Mouse (Mus musculus): Measurements from ENCODE around the gene Crtam.

The Crtam gene

DNA sequence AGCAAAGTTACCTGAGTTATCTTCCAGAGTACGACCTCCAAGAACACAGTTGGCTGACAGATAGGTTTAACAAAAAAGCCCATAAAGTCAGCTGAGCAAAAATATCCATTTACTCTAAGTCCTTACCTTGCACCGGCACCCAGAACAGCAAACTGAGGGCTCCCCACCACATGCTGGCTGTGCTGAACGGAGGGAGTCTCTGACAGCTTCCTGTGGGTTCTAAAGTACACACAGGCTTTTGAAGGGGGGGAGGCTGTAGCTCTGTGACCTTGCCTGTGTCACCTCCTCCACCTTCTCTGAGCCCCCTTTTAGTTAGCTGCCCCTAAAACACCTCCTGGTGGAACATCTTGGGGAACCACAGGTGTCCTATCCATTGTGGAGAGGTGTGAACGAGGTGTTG, at the start of gene Crtam:
Gene Crtam (minus strand): TSS at position 214 of the 400 bp plus-strand sequence.
- DNase-seq (ENCODE audit: low read depth, low spot score): no peak

DNA sequence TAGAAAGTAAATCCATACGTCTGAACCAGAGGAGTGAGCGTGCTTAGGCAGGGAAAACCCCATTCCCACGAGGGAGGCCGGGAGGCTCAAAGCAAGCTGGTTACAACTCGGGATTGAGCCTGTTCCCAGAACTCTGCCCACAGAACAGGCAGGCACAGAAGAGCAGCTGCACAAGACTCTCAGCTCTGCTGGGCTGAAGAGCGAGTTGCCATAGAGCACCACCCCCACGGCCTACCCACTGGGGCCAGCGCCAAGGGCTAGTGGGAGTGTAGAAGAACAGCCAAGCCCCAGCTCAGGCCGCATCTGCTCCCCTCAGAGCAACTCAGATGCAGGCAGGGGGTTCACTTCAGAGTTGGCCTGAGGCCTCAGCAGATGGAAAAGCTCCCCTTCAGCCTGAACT, 49.7 kb upstream of the Crtam start:
- DNase-seq (ENCODE audit: low read depth, low spot score): no peak

DNA sequence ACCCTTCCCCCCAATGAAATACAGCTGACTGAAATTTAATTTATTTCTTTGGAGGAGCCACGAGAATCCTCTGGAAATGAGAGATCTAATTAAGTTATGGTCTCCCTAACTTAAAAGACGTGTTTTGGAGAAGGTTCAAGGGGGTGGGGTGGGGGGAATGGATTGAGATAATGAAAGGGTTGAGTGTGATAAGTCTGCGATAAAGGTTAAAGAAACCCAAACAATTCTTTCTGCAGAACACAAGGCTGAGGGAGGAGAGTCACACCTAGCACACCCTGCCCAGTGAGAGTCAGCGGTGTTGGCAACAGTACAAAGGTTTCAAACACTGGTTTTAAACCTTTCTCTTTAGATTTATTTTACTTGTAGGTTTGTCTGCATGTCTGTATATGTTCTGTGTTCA, 49.0 kb upstream of the Crtam start:
- no peak for DNase-seq (ENCODE audit: low read depth, low spot score)

DNA sequence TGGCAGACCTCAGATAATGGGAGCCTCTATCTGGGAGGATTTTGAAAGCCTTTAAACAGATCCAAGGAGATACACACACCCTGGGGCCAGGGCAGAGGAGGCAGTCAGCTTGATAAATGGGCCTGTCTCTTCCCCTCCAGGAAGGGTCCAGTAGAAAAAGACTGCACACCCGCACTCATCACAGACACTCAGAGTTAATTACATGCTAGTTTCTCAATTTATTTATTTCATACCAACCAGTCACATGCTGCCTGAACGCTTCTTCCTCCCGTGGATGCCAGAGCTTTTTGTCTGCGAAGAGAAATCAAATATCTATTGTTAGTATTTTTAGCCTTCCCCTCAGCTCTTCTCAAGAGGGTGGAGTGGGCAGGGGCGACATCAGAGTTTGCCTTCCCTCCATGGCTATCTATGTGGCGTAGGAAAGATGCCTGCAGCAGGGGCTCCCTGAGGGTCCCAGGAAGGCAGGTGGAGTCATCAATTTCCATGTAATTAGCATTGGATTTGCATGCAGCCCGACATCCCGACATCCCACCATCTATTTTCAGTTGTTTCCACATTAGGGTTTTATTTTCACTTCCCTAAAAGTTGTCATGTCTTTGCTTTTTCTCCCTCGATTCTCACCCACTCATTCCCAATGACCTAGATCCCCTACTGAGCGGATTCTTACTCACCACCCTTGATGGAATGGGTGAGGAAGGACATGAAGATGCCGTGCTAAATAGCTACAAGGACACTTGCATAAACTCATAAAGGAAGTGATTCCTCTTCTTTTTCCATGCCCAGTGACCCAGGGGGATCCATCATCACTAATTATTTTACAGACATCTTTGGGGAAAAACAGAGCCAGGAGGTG, 46.9 kb upstream of the Crtam start:
- no peak for DNase-seq (ENCODE audit: low read depth, low spot score)

DNA sequence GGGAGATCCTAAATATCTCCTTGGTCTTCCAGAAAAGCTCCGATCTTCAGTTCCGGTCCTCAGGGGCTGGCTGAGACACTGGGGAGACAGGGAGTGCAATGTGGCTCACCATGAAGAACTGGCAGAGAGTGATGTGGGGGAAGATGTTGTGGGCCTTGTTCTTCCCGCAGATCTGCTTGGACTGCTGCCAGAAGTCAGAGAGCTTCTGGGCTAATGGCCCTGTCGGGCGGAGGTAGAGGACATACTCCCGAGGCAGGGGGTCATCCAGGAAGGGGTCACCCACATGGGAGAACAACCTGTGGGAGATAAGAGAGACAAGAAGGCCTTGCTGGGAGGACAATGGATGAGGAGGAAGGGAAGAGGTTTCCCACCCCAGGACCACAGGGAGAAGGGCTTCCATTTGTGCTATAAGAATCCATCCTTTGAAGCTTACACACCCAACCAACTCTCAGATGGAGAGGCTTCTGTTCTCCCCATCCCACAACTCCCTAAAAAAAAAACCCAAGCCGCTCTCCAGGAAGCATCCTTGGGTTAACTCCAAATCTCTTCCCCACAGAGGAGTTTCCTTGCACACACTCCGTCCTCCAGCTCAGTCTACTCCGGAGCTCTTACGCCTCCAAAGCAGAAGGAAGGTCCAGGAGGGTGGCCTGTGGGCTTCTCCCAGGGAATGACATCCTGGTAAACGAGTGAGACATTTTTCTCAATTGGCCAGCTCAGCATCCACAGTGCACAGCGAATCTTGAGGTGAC, 46.1 kb upstream of the Crtam start:
- DNase-seq (ENCODE audit: low read depth, low spot score): no peak

DNA sequence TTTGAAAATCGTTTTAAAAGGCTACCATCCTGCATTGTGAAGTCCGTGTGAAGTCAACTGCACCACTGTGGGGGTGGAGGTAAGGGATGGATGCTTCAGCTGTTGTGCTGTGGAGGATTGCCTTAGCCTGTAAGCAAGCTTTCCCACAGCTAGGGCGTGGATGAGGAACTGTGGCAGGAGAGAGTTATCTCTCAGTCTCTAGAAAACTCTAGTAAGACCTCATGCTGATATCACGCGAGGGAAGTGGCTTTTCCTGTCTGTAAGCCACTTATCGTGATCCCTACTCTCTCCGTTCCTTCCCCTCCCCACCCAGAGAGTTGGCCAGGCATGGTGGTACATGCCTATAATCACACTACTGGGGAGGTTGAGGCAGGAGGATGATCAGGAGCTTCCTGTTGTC, 44.9 kb upstream of the Crtam start:
- no peak for DNase-seq (ENCODE audit: low read depth, low spot score)

DNA sequence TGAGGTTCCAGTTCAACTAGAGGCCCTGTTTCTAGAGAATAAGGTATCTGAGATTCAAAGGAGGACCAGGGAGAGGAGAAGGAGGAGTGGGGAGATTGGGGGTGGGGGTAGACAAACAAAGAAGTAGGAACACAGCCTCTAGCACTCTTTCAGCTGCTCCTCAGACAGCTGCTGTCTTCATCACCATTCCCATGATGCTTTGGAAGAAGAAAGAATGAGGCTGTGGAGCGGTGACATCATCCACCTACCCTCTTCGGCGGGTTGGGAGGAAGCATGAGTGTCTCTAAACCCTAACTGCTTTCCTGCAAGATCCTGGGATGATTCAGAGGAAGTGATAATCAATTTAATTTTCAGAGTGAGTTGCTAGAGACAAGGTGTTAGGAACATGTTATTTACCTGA, 44.4 kb upstream of the Crtam start:
- DNase-seq (ENCODE audit: low read depth, low spot score): no peak

DNA sequence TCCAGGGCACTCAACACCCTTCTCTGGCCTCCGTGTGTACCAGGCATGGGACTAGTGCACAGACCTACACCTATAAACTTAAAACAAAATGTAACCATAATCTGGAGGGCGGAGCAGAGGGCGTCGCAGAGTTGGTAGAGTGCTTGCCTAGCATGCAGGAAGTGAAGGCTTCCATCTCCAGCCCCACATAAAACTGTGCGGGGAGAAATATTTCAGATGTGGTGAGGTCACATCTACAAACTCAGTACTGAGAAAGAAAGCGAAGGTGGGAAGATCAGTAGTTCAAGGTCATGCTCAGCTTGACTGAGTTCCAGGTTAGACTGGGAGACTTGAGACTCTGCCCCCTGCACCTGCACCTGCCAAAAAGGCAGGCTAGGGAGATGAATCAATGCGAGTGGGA, 43.8 kb upstream of the Crtam start:
- DNase-seq (ENCODE audit: low read depth, low spot score): no peak

DNA sequence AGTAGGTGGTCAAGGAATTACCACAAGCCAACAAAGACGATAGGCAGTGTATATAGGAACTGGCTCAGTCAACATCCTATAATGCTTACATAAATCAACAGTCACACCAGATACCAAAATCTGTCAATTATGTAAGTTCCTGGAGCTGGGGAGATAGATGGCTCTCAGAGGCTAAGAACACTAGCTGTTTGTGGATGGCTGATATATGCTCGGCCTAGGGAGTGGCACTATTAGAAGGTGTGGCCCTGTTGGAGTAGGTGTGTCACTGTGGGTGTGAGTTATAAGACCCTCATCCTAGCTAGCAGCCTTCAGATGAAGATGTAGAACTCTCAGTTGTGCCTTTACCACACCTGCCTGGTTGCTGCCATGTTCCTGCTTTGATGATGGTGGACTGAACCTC, 43.2 kb upstream of the Crtam start:
- no peak for DNase-seq (ENCODE audit: low read depth, low spot score)

DNA sequence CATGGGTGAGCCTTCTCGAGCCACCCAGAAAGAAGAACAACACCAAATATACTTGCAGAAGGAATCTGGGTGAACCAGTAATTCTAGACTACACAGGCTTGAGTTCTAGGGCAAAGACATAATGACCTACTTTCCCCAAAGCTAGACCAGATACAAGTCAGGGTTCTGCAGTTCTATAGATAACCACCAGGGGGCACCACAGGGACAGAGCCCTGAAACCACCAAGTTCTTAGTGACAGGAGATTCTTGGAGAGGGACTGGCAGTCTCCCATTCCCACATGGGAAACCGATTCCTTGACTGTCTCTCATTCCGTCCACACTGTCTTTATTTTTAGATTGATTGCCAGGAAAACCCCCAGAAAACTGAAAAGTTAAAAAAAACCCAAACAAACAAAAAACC, 40.2 kb upstream of the Crtam start:
- peak; percentile 86 for DNase-seq (ENCODE audit: low read depth, low spot score)

DNA sequence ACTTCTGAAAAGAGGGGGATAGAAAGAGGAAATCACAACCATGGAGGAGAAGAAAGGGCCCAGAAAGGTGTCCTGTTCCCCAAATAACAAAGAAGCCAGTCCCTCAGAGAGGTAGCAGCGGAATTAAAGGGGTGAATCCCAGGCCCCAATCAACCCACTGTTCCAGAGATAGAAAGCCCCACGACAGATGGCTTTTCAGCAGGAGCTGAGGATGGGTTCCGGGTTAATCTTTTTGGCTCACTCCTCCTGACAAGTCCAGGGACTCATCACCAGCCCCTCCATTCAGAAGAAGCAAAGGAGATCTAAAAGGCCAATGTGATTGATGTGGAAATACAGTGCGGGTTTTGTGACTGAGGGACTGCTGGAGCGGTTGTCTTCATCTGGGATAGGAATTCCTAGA, 39.2 kb upstream of the Crtam start:
- DNase-seq (ENCODE audit: low read depth, low spot score): no peak

DNA sequence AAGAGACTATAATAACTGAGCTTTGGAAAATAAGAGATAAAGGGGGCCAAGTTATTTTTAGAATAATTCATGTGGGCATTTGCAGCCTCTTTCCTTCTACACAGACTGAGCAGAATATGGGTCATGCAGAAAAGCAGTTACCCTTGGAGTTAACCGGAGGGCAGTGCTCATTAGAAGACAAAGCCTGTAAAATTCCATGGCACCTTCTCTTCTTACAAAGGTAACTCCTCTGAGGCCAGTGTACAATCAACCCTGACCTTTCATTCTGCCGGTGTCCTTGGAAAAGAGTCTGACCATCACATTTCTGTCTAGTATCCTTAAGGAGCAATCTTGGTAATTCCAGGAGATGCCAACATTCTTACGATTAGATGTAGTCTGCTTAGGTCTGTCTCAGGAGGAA, 37.0 kb upstream of the Crtam start:
- DNase-seq (ENCODE audit: low read depth, low spot score): no peak

DNA sequence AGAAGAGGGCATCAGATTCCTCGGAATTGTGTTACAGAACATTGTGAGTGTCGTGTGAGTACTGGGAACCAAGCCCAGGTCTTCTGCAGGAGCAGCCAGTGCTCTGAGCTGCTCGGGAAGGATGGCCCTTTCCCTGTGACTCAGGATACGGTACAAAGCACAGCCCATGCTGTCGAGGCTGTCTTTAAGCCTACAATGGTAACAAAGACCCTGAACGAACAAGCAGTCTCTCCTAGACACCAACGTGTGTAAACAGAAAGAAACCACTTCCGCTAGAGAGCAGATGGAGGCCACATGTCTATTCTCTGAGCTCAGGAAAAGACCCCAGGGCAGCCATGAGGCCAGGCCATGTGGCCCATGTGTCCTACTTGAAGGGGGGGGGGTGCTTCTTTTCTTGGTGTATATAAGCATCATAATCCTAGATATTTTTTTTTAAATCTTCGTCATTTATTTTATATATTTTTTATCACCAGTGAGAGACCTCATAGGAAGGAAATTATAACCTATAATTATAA, 33.8 kb upstream of the Crtam start:
- peak; percentile 30 for DNase-seq (ENCODE audit: low read depth, low spot score)

DNA sequence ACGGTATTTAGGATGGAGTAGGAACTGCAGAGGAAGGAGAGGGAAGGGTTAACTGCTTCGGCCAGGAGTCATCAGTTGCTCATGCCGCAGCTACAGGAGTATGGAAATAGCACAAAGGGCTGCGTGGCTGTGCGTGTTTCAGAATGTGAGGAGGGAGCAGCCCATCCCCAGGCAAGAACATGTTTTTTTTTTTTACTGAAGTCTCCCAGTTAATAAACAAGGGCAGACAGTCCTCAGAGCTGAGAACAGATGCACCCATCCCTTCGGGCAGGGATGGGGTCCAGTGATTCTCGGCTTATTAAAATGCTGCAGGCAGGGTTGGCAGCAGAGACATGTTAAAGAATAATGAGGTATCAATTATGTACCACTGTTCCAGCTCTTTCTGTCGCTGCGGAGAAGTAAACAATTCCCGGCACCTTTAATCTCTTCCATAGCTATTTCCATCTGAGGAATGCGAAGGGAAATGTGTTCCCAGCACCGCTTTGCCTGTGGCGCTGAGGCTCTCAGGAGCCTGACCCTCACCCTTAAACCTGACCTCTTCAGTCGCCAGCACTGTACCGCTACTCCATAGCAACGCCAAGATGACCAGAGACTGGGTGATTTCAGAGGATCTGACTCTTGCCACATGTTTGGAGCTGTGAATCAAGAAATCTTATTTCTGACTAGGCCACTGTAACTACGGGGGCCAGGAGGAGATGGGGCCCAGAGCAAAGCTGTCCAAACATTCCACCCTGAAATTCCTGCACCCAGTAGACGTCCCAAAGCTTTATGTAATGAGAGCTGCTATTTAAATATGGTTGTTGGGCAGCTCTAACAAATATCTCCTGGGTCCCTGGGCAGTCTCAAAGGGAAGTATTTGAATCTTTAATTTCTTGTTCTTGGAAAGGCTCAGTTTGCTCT, 27.4 kb upstream of the Crtam start:
- DNase-seq (ENCODE audit: low read depth, low spot score): peak; percentile 37

DNA sequence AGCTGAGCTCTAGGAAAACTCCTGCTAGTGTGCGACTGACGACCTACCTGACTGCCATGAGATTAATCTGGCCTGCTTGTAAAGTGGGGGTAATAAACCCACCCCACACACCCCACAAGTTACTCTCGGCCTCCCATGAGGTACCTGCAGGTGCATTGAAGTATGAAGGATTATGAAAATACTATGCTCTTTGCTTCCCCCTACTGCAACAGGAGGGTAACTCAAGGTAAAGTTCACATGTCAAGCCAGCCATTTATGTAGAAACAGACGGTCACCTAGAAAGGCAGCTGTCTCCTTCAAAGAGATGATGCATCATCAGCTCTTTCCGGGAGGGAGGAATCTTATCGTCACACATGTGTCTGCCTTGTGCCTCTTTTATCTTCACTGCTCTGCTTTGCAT, 25.4 kb upstream of the Crtam start:
- DNase-seq (ENCODE audit: low read depth, low spot score): no peak

DNA sequence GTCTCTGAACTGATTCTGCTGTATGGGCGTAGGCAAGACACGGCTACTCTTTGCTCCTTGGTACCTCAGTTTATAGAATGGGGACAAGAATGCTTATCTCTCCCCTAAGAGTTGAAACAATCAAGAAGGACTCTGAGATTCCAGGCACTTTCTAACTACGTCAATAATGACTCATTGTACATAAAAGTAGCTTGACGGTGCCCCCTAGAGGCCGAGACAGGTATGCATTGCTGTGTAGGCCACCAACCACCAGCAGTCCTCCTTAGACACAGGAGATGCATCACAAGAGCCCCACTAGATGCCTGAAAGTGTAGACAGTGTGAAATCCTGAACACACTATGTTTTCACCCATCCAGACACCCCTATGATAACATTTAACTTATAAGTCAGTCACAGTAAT, 24.0 kb upstream of the Crtam start:
- peak; percentile 58 for DNase-seq (ENCODE audit: low read depth, low spot score)

DNA sequence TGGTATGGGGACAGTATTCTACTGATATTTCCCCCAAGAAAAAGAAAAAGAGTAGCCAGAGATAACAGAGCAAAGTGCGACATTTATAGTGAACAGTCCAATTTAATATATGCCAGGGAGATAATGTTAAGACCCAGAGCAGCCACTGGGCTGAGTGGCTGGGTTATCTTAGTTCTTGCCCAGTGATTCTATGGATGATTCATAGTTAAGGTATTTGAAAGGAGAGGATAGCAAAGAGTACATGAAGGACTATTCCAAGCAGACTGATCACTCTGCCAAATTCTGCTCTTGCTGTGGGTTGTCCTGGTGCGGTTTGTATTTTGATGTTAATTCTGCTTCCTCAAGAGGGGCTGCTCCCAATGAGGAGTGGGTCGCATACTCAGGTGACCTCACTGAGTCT, 17.3 kb upstream of the Crtam start:
- DNase-seq (ENCODE audit: low read depth, low spot score): no peak

DNA sequence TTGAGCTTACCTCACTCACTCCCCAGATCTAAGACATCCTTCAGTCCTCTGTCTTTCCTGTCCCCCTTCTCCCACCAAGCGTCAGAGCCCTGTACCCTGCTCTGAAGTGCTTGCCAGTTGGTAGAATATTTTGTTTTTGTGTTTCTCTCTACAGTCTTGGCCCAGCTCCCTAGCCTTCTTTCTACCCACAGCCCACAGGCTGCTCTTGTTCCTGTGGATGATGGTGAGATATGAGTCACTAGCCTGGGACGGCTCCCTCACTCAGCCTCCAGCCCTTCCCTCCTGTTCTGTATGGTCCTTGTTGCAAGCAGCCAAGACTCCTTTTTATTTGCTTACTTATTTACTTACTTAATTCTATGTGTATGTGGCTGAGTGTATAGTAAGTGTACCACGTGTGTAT, 16.1 kb upstream of the Crtam start:
- no peak for DNase-seq (ENCODE audit: low read depth, low spot score)

DNA sequence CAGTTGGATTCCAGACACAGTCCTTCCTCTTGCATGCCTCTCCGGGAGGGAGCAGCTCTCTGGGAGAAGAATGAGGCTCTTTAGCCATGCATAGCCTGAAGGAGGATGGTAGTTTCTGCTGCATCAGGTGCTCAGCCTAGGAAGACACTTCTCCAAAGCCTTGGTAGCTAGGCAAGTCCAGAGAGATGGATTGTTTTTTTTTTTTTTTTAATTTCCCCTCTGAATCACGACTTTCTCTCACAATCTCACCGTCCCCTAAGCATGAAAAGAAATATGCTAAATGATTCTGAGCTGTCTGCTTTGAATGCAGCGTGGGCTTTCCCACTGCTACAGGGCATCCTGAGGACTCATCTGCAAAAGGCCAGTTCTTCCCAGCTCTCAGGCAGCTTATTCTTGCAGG, 10.1 kb upstream of the Crtam start:
- DNase-seq (ENCODE audit: low read depth, low spot score): no peak

DNA sequence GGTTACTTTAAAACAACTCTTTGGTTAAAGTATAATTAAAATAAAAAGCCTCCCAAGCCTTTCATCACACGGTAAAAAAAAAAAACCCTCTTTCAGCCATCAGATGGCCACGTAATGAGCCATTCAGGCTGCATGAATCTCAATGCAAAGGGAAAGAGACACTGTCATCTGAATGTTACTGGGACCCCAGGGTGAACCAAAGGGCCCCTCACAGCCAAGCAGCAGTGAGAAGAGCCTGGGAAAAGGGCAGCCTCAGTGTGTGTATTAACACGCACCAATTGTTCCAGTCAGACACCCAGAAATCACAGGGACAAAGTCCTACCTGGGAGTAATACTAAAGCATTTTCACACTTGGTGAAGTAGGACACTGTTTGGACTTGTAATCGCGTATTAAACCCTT, 8.0 kb upstream of the Crtam start:
- DNase-seq (ENCODE audit: low read depth, low spot score): no peak

DNA sequence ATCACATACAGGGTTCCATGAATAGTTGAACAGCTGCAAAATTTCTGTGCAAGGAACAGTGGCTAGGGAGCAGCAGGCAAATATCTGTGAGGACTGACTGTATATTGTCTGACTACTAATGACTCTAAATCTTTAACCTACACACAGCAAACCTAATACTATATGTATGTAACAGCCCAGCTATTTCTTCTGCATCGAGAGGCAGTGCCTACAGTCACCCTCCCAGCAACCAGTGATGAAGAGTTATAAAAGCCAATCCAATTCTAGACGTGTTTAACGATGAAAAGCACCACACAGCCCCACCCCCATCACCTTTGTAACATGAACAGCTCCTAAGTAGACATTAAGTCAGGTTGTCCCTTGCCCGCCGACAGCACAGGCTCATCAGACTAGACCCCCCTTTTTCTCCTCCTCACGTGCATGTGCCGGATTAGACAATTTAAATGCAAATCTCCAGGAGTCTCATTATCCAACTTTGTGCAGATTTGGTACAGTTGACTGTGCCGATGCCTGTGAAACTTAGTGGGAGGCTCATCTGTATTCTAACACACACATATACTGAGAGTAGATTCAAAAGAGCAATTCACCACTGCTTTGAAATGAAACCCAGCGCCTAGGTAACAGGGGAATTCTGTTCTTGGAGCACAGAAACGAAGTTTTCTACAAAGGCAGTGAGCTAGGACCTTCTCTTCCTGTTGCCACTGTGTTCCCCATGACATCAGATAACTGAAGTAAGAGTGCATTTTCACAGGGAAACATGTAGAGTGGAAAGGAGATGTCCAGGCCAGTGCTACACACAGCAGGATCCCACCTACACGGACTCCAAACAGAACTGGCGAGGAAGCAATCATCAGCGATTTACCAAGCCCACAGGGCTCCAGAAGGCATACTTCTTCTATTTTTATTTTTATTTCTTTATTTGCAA, 7.3 kb upstream of the Crtam start:
- peak; percentile 64 for DNase-seq (ENCODE audit: low read depth, low spot score)
